Mouse (Mus musculus) macrophage (primary cell): ENCODE measurements around the gene Gpr137c. TPM values are rescaled to one million over a fixed set of nuclear protein-coding genes. Genes with fewer than 3 reads are reported as not detected.

Experiments used
- polyA plus RNA-seq: library from polyadenylated mRNA; stranded (reverse); fragments of 250-400 nt; gene quantifications from 3 replicates; pipeline ENCODE4 v1.2.4, GENCODE M21; 2018; ENCODE audit warnings: inconsistent platforms

Gpr137c gene
- polyA plus RNA-seq, 1 experiment from 2014 or later, result 0.42 TPM

Other genes with a start within 250 kb of the Gpr137c start
- gene Ptger2, start 231.5 kb upstream of the Gpr137c start, polyA plus RNA-seq, result 2.1 to 3.0 TPM (median 2.4 TPM) in 3 replicates
- gene Txndc16, start 611 bp downstream of the Gpr137c start, polyA plus RNA-seq, result 17.1 to 40.4 TPM (median 36.7 TPM) in 3 replicates
- 14.7 to 22.5 TPM (median 19.4 TPM) in 3 replicates for gene Ero1l, start 99.1 kb downstream of the Gpr137c start, polyA plus RNA-seq
- gene Psmc6, start 110.1 kb downstream of the Gpr137c start, polyA plus RNA-seq, result 68.8 to 188 TPM (median 89.7 TPM) in 3 replicates
- gene Styx, start 131.4 kb downstream of the Gpr137c start, polyA plus RNA-seq, result 13.7 to 22.3 TPM (median 15.2 TPM) in 3 replicates
- gene Gnpnat1, start 185.2 kb downstream of the Gpr137c start, polyA plus RNA-seq, result 7.2 to 16.6 TPM (median 15.9 TPM) in 3 replicates